Mouse (Mus musculus): ENCODE data around the gene Etv2. TPM values are rescaled to one million over a fixed set of nuclear protein-coding genes. Genes with fewer than 3 reads are reported as not detected.

The Etv2 gene
- polyA plus RNA-seq, 1 experiment from 2014 or later: not detected

DNA sequence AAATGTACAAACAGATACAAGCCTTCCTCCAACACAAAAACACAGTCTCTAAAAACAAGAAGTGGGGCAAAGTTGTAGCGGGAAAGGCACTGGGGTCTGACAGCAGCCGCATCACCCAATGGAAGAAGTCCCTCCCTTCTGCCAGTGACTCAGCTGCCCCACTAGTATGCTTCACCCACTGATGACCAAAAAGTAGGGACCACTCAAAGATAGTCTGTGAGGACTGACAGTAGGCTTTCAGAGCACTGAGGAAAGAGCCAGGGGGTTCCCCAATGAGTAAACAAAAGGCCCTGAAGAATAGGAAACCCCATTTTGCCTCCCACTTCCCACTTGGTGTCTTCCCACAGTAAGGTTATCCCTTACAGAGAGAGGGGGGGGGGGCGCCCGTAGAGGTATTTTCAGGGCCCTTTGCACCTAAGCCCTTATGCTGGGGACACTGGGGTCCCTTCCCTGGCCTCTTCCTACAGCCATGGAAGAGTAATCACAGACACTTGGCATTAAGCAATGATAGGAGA, 41.1 kb downstream of the Etv2 start:
- Histone ChIP-seq H3K4me2 (replicated peaks) (no peak overlapping the region), H3K9me3 (0 out of 2 replicates have a peak, but pooled peaks cover 2% of the 10 kb centered on the region), H3K27ac (no peak overlapping the region), H3K4me1 (peaks cover 7% of the 10 kb centered on the region), H3K27me3 (no peaks in the 10 kb centered on the region), H3K36me3 (no peaks in the 10 kb centered on the region), H3K9ac (no peak overlapping the region), H3K4me3 (no peak overlapping the region)
- 78% methylated on average over 3 of the region's 4 CpGs for WGBS
- no peak for ATAC-seq (ENCODE audit: insufficient number of reproducible peaks, insufficient read depth, low FRiP score, low TSS enrichment)

DNA sequence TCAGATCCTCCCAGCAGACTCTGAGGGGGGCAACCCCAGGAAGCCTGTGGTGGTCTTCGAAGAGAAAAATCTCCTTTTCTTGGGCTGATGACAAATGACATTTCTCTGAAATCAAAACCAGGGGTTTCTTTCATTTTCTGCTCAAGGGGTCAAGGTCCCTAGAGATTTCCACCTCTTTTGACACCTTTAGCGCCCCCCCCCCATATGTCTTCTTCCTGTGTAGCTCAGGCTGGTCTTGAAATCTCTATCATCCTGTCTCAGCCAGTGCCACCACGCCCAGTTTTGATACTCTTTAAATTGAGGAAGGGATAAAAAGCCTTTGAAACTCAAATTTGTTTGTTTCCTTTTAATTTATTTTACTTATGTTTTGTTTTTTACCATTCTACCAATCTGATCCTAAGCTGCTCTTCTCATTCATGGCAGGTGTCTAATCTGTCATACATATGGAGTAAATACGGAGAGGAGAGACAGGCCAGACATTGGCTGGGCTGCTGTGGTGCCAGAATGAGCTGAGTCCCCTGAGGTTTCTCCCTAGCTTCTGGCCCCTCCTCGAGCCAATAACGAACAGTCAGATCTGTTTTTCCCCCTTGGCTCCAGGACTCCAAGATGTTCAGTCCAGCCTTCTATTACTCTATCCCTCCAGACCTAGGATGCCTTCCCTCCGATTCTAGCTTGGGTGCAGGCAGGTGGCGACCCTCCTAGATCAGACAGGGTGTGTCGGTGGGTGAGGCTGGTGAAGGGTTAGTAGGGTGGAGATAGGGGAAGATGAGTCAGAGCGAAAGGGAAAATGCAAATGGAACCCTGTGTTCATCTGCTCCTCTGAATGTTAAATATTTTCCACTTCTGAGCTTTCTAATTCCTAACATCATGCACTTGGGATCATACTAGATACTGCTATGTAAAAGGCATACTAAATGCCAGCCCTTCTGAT, 41.8 kb downstream of the Etv2 start:
- ATAC-seq (ENCODE audit: insufficient number of reproducible peaks, insufficient read depth, low FRiP score, low TSS enrichment): no peak
- 79% methylated on average over 10 of the region's 10 CpGs for WGBS
- no peak overlapping the region for H3K27ac ChIP-seq
- H3K4me3 ChIP-seq: no peak overlapping the region
- no peak overlapping the region for H3K9ac ChIP-seq
- H3K4me2 ChIP-seq (replicated peaks): no peak overlapping the region
- H3K9me3 ChIP-seq: 0 out of 2 replicates have a peak, but pooled peaks cover 2% of the 10 kb centered on the region
- peaks cover 8% of the 10 kb centered on the region for H3K4me1 ChIP-seq
- H3K27me3 ChIP-seq: no peaks in the 10 kb centered on the region
- no peaks in the 10 kb centered on the region for H3K36me3 ChIP-seq

DNA sequence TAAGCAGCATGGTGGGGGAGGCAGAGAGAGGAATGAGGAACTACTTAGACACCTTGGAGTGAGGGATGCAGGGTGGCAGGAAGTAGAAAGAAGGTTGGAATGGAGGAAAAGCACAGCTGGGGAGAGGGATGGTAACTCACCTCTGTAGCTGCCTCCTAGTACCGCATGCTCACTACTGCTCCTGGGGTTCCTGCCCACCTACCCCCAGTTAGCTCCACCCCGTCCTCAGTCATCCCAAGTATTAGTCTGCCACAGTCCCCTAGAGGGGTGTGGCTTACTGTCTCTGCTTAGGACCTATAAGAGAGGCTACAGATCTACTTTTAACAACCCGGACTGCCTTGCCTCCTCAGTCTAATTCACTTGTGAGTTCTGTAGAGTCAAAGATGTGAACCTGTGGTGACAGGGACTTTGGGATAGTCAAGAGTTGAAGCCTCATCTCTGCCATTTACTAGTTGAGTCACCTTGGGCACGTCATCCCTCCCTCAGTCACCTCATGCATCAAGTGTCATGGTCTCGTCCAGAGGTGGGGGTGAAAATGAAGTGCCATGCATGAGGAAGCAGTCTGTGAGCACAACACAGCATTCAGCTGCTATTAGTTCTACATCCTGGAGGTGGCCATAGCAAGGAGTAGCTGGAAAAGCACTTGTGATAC, 42.8 kb downstream of the Etv2 start:
- Histone ChIP-seq H3K4me1 (peaks cover 8% of the 10 kb centered on the region), H3K27me3 (no peaks in the 10 kb centered on the region), H3K4me3 (no peak overlapping the region), H3K9me3 (no peaks in the 10 kb centered on the region), H3K27ac (no peak overlapping the region), H3K9ac (no peak overlapping the region), H3K36me3 (no peaks in the 10 kb centered on the region), H3K4me2 (replicated peaks) (no peak overlapping the region)
- ATAC-seq (ENCODE audit: insufficient number of reproducible peaks, insufficient read depth, low FRiP score, low TSS enrichment): no peak
- 55% methylated on average over 5 of the region's 5 CpGs for WGBS

DNA sequence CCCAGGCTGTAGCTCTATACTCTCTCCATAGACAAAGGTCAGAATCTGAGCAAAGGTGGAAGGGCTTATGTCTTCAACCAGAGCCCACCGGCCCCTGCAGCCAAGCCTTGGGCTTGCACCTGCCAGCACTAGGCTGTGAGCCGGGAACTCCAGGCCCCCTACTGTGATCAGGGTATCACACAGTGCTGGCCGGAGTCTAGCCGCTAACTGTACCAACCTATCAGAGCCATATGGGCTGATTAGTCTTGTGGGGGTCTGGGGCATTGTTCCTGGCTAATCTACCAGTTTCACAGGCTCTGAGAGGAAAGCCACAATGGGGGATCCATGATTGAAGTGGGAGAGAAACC, 44.1 kb downstream of the Etv2 start:
- no peak overlapping the region for H3K27ac ChIP-seq
- no peak overlapping the region for H3K4me3 ChIP-seq
- no peaks in the 10 kb centered on the region for H3K9me3 ChIP-seq
- peak overlapping the region; percentile 19; the same call in 1 of the 2 replicates for H3K9ac ChIP-seq
- 45% methylated on average over 4 of the region's 4 CpGs for WGBS
- peaks cover 19% of the 10 kb centered on the region for H3K4me1 ChIP-seq
- no peak overlapping the region for H3K4me2 ChIP-seq (replicated peaks)
- no peaks in the 10 kb centered on the region for H3K27me3 ChIP-seq
- ATAC-seq (ENCODE audit: insufficient number of reproducible peaks, insufficient read depth, low FRiP score, low TSS enrichment): no peak
- peaks cover 2% of the 10 kb centered on the region; the same call in 1 of the 2 replicates for H3K36me3 ChIP-seq

DNA sequence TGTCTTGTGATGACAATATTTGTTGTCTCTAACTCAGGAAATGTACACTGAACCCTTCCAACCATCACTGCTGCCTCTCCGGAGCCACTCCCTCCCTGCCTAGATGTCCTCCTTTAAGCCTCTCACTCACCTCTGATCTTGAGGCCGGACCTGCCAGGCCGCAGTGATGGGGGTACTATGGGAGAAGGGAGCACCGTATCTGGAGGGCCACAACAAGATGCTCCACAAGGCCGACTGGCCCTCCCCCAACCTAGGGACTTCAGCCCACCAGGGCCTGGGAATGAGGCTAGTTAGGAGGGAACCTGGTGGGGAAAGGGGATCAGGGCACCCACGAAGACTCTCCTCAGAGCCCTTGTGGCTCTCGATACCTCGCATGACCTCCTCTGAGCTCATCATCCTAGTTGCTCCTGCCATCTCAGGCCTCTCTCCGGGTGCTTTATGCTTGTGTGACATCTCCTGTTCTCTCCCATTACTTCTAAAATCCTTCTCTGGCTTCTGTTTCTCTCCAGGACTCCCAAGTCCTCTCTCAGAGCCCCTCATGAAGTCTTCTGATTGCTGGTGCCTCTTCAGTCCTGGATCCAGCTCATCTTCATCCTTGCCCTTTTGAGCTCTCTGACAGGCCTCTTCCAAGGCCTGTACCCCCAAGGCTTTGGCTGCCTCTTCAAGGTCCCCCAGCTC, 44.6 kb downstream of the Etv2 start:
- Histone ChIP-seq H3K27me3 (no peaks in the 10 kb centered on the region), H3K4me1 (peaks cover 19% of the 10 kb centered on the region), H3K27ac (no peak overlapping the region), H3K36me3 (peaks cover 8% of the 10 kb centered on the region), H3K4me2 (replicated peaks) (no peak overlapping the region), H3K4me3 (no peak overlapping the region), H3K9me3 (no peaks in the 10 kb centered on the region), H3K9ac (peak overlapping the region; percentile 19)
- 81% methylated on average over 9 of the region's 9 CpGs for WGBS
- no peak for ATAC-seq (ENCODE audit: insufficient number of reproducible peaks, insufficient read depth, low FRiP score, low TSS enrichment)

DNA sequence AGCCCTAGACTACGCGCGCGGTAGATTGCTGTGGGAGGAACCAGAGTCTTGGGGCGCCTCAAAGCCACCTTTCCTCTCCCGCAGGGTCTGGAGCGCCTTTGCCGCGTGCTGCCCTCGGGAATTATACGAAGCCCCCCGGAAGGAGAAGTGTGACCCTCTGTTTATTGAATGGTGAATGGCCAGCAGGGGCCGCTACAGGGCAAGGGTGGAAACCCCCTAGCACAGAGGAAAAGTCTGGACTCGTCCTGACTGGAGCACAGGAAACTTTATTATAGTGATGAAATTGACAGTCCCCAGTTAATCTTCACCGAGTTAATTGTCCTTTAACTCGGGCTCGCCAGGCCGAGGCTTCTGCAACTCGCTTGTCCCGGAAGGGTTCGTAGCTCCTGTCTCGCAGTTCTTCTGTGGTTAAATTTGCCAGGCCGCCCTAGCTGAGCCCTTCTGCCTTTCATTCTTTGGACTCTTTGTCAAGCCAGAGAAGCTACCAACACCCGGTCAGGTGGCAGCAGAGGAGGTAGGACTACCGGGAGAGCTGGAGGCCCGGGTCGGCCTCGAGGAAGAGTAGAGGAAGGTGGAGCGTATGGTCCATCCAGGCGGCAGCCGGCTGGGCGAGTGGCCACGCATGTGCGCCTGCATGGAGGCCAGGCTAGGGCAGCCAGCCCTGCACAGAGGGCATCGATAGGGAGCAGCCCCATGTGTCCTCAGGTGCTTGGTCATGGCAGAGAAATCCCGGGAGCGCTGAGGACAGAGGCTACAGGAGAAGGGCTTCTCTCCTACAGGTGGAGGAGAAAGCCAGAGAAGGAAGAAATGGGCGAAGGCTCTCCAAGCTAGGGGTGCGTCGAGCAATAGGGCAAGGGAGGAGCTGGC, 46.0 kb downstream of the Etv2 start:
- 29% methylated on average over 40 of the region's 40 CpGs for WGBS
- peak overlapping the region; percentile 83 for H3K4me2 ChIP-seq (replicated peaks)
- peak overlapping the region; percentile 99 for H3K9ac ChIP-seq
- H3K4me1 ChIP-seq: peaks cover 19% of the 10 kb centered on the region
- H3K27ac ChIP-seq: peak overlapping the region; percentile 93
- ATAC-seq (ENCODE audit: insufficient number of reproducible peaks, insufficient read depth, low FRiP score, low TSS enrichment): peak; percentile 52
- no peaks in the 10 kb centered on the region for H3K27me3 ChIP-seq
- peaks cover 20% of the 10 kb centered on the region for H3K36me3 ChIP-seq
- H3K4me3 ChIP-seq: peak overlapping the region; percentile 99
- no peaks in the 10 kb centered on the region for H3K9me3 ChIP-seq

DNA sequence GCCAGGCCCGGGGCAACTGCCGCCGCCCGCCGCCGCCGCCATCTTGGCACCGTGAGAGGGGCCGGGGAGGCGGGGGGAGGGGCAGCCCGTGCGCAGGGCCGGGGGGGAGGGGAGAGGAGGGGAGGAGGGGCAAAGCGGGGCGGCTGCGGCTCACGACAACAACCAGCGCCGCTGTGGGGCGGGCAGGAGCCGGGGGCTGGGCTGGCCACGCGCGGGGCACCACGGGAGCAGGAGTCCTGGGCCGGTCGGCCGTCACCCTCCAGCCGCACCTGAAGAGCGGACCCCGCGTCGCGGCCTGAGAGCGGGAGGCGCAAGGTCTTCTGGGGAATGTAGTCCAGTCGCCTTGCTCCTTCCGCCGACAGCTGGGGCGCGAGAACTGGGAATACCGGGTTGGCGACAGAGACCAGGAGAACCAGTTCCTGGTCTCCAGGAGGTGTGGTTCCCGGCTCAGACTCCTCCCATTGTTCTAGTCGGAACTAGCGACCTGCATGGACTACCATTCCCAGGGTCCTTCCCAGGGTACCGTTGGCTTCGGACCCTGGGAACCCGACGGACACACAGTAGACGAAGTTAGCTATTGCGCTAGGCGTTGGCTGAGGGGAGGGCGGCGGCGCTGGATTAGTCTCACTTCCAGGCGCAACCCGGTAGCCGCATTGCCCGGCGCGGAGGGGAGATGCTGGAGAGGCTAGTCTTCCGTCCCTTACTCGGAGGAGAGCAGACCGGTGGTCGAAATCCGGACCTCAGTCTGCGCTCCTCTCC, 46.8 kb downstream of the Etv2 start, which contains the start of gene Kmt2b:
Gene Kmt2b, minus strand, starts transcription at position 51 of the 759 bp plus-strand sequence.
- Histone ChIP-seq H3K27ac (peak within 1 kb of the TSS; percentile 93), H3K4me1 (peaks cover 19% of the 10 kb centered on the region), H3K4me3 (peak within 1 kb of the TSS; percentile 99), H3K9me3 (no peaks in the 10 kb centered on the region), H3K27me3 (no peaks in the 10 kb centered on the region), H3K4me2 (replicated peaks) (peak within 1 kb of the TSS; percentile 83), H3K36me3 (peaks cover 28% of the 10 kb centered on the region), H3K9ac (peak within 1 kb of the TSS; percentile 99)
- peak; percentile 97 for ATAC-seq (ENCODE audit: insufficient number of reproducible peaks, insufficient read depth, low FRiP score, low TSS enrichment)
- WGBS: under 1% methylated on average over 50 of the region's 68 CpGs

DNA sequence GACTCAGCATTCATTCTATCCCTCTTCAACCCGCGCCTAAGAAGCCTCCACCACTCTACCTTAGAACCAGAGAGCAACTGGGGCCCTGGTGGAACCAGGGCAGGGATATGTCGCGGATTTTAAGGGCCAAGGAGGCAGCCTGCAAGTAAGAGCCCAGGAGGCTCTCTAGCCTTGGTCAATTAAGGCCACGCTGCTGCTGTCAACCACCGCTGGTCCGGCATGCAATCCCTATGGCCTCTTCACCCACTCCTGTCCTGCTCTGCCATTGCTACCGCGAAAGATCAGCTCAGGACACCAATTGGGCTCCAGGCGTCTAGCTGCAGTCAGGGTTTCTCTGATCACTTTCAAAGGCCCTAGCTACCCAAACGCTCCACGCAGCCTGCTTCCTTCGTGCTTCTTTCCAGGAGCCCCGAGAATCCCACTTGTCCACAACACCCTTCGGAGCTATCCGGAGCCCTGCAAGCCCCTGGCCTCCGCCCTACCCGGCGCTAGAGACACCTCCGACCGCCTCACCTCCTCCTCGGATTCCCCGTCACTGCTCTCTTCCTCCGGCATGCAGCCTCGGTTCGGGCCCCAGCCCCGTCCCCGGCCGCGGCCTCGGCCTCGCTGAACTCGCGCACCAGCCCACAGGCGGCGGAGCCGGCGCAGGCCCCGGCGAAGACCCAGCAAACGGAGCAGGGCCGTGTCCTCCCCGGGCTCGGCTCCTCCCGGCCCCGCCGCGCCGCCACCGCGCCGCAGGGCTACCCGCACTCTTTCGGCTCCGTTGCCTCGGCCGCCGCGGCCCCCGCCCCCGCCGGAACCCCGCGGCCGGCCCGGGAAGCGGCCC, 47.6 kb downstream of the Etv2 start:
- peaks cover 36% of the 10 kb centered on the region for H3K36me3 ChIP-seq
- ATAC-seq (ENCODE audit: insufficient number of reproducible peaks, insufficient read depth, low FRiP score, low TSS enrichment): peak; percentile 14
- H3K4me2 ChIP-seq (replicated peaks): peak overlapping the region; percentile 83
- WGBS: under 1% methylated on average over 60 of the region's 67 CpGs
- peak overlapping the region; percentile 99 for H3K9ac ChIP-seq
- H3K9me3 ChIP-seq: no peaks in the 10 kb centered on the region
- H3K4me3 ChIP-seq: peak overlapping the region; percentile 99
- H3K4me1 ChIP-seq: peaks cover 19% of the 10 kb centered on the region
- no peaks in the 10 kb centered on the region for H3K27me3 ChIP-seq
- peak overlapping the region; percentile 93 for H3K27ac ChIP-seq

DNA sequence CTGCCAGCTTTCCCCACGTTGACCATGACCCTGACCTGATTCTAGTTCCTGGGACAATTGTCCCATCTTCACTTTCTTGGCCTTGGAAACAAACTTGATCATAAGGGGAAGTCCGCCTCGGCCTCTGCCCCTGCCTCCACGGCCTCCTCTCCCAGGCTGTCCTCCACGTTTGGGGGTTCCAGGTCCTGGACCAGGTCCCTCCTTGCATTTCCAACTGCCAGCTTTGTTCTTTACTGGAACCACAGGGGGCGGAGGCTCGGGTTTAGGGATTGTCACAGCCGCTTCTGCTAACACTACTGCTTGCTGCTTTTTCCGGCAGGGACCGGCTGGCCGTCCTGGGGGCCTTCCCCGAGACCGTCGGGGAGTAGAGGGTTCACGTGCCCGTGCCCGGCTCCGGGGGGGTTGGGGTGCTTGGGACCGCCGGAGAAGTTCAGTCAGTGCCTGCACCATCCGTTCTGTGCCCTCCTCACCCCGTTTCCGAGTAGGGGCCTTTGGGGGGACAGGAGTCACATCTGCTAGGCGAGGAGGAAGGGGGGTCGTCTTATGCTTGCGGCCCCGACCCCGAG, 49.1 kb downstream of the Etv2 start:
- no peak for ATAC-seq (ENCODE audit: insufficient number of reproducible peaks, insufficient read depth, low FRiP score, low TSS enrichment)
- Histone ChIP-seq H3K4me3 (peak overlapping the region; percentile 99; the same call in 1 of the 2 replicates), H3K9me3 (no peaks in the 10 kb centered on the region), H3K27me3 (no peaks in the 10 kb centered on the region), H3K36me3 (peaks cover 51% of the 10 kb centered on the region), H3K4me2 (replicated peaks) (peak overlapping the region; percentile 83), H3K27ac (no peak overlapping the region), H3K4me1 (peaks cover 19% of the 10 kb centered on the region), H3K9ac (peak overlapping the region; percentile 99; the same call in 1 of the 2 replicates)
- WGBS: 86% methylated on average over 28 of the region's 28 CpGs
